Mouse (Mus musculus): ENCODE results near the gene Kcng1. TPM values are rescaled to one million over a fixed set of nuclear protein-coding genes. Genes with fewer than 3 reads are reported as not detected.

The Kcng1 gene
- polyA plus RNA-seq, 1 experiment from 2014 or later: 3.7 TPM

- Histone ChIP-seq H3K27me3 (no peaks in the 10 kb centered on the region), H3K4me2 (no peak overlapping the region), H3K9me3 (no peaks in the 10 kb centered on the region), H3K36me3 (replicated peaks) (no peaks in the 10 kb centered on the region), H3K9ac (no peak overlapping the region), H3K27ac (no peak overlapping the region), H3K4me3 (replicated peaks) (no peak overlapping the region), H3K4me1 (peaks cover 6% of the 10 kb centered on the region; the same call in 1 of the 2 replicates)
- ATAC-seq (ENCODE audit: low FRiP score): no peak
- WGBS: 87% methylated on average over 4 of the region's 4 CpGs
Observed at GRCm38 (mm10) chr2:168257188-168257587, 24.3 kb downstream of the Kcng1 start.

DNA sequence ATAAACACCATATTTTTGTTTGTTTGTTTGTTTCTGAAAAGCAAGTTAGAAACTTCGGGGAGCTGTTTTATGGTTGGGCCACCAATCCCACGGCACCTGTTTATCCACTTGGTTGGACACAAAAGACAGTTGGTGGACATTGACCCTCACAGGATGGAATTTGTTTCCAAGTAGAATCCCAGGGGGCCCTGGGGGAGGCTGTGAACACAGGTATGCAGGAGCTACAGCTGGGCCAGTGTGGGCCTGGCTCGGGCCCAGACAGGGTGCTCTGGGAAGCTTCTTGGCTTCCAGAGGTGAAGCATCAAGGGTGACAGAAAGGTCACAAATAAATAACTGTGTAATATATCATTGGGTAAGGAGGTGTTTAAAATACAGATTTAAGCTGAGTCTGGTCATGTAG lies 25.0 kb downstream of the Kcng1 start:
- Histone ChIP-seq H3K27me3 (0 out of 2 replicates have a peak, but pooled peaks cover 4% of the 10 kb centered on the region), H3K27ac (no peak overlapping the region), H3K36me3 (replicated peaks) (no peaks in the 10 kb centered on the region), H3K4me3 (replicated peaks) (no peak overlapping the region), H3K9ac (no peak overlapping the region), H3K9me3 (no peaks in the 10 kb centered on the region), H3K4me1 (peaks cover 6% of the 10 kb centered on the region; the same call in 1 of the 2 replicates), H3K4me2 (no peak overlapping the region)
- 88% methylated on average over 3 of the region's 3 CpGs for WGBS
- no peak for ATAC-seq (ENCODE audit: low FRiP score)

DNA sequence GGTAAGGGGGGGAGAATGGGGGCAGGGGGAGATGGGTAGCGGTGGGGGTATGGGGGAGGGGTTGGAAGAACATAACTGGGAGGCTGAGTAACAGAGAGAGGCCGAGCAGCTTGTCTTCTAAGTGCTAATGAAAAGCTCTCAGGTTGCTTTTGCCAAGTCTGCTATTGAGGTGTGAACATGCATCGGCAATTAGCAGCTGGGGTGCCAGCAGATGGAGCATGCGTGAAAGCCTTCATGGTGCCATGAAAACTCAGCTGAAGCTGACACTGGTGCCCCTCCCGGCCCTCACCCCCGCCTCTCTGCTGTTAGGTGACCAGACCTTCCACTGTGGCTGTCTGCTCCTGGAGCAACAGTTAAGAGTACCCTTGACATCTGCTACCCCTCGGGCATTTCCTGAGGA lies 27.7 kb downstream of the Kcng1 start:
- H3K36me3 ChIP-seq (replicated peaks): no peaks in the 10 kb centered on the region
- H3K4me1 ChIP-seq: peaks cover 6% of the 10 kb centered on the region; the same call in 1 of the 2 replicates
- no peaks in the 10 kb centered on the region for H3K9me3 ChIP-seq
- no peak overlapping the region for H3K4me2 ChIP-seq
- H3K9ac ChIP-seq: no peak overlapping the region
- WGBS: 69% methylated on average over 7 of the region's 7 CpGs
- H3K27ac ChIP-seq: no peak overlapping the region
- ATAC-seq (ENCODE audit: low FRiP score): no peak; the same call in 1 of the 2 replicates
- no peak overlapping the region for H3K4me3 ChIP-seq (replicated peaks)
- peaks cover 13% of the 10 kb centered on the region; the same call in 1 of the 2 replicates for H3K27me3 ChIP-seq

DNA sequence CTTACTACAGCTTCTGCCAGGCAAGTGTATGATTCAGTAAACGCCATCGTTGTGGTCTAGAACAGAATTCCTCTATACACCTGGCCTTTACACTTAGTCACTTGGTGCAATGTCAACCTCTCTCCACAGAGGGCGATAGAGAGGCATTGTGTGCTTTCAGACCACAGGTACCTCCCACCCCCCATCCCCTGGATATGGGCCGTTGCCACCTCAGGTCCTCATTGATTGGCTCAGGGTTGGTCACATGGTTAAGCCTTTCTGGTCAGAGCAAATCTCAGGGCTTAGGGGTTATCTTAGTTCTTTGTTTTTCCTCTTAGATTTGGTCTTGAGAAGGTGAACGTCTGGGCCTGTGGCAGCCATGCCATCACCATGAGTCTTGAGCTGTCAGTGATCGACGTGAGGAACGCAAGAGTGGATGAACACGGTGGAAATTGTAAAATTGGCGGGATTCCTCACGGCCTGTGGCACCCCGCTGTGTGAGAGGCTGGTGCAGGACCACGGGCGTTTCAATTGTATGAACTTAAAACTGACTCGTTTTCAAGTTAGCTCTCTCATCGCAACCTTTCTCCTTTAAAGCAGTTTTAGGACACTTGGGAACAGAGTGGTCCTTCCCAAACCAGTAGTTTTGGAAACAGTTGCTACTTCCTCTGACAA lies 28.8 kb downstream of the Kcng1 start:
- Histone ChIP-seq H3K27me3 (peaks cover 13% of the 10 kb centered on the region; the same call in 1 of the 2 replicates), H3K4me2 (peak overlapping the region; percentile 30), H3K4me3 (replicated peaks) (no peak overlapping the region; the same call in 1 of the 2 replicates), H3K9ac (no peak overlapping the region), H3K9me3 (no peaks in the 10 kb centered on the region), H3K36me3 (replicated peaks) (no peaks in the 10 kb centered on the region), H3K4me1 (peaks cover 6% of the 10 kb centered on the region; the same call in 1 of the 2 replicates), H3K27ac (no peak overlapping the region)
- WGBS: 12% methylated on average over 16 of the region's 16 CpGs
- 0 out of 2 replicates have a peak, but pooled peaks have one; percentile 37 for ATAC-seq (ENCODE audit: low FRiP score)

DNA sequence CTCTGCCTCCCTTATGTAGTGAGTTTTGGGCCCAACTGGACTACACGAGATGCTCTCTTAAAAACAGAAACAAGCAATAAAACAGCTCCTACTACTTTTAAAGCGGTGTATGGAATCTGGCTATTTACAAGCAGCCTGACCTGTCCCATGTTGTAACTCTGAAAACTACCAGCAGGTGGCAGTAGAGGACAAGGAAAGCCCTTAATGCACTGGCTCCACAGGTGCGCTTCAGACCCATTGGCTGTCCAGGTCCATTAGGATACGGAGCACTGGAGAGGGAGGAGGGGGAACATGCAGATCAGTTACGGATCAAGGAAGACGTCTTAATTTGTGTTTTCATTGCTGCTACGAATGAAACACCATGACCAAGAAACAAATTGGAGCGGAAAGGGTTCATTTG lies 31.3 kb downstream of the Kcng1 start:
- Histone ChIP-seq H3K9me3 (no peaks in the 10 kb centered on the region), H3K27me3 (peaks cover 15% of the 10 kb centered on the region), H3K4me2 (no peak overlapping the region), H3K4me1 (peaks cover 6% of the 10 kb centered on the region; the same call in 1 of the 2 replicates), H3K9ac (no peak overlapping the region), H3K27ac (no peak overlapping the region), H3K4me3 (replicated peaks) (no peak overlapping the region), H3K36me3 (replicated peaks) (no peaks in the 10 kb centered on the region)
- WGBS: 20% methylated on average over 8 of the region's 8 CpGs
- peak; percentile 21; the same call in 1 of the 2 replicates for ATAC-seq (ENCODE audit: low FRiP score)

DNA sequence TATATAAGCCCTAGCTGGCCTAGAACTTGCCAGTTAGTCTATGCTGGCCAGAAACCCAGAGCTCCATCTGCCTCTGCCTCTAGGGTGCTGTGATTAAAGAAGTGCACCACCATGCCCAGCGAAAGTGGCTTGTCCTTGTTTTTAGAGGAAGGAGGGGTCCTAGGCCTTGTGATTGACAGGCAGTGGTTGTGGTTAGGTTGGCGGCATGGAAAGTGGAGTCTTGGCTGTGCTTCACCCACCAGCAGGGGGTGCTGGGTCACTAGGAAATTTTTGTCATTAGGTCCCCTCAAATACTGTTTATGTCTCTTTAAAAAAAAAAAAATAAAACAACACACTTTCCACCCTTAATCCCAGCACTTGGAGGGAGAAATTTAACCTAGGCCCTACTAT lies 32.7 kb downstream of the Kcng1 start:
- WGBS: 25% methylated on average over 2 of the region's 2 CpGs
- H3K27ac ChIP-seq: no peak overlapping the region
- H3K4me1 ChIP-seq: peaks cover 6% of the 10 kb centered on the region; the same call in 1 of the 2 replicates
- H3K9me3 ChIP-seq: no peaks in the 10 kb centered on the region
- no peaks in the 10 kb centered on the region for H3K36me3 ChIP-seq (replicated peaks)
- H3K4me2 ChIP-seq: no peak overlapping the region
- H3K4me3 ChIP-seq (replicated peaks): no peak overlapping the region
- H3K9ac ChIP-seq: no peak overlapping the region
- peaks cover 22% of the 10 kb centered on the region for H3K27me3 ChIP-seq
- no peak for ATAC-seq (ENCODE audit: low FRiP score)

- Histone ChIP-seq H3K4me2 (no peak overlapping the region), H3K9me3 (no peaks in the 10 kb centered on the region), H3K4me1 (peaks cover 6% of the 10 kb centered on the region; the same call in 1 of the 2 replicates), H3K9ac (no peak overlapping the region), H3K27ac (peak overlapping the region; percentile 50), H3K27me3 (peaks cover 24% of the 10 kb centered on the region), H3K36me3 (replicated peaks) (no peaks in the 10 kb centered on the region), H3K4me3 (replicated peaks) (no peak overlapping the region)
- ATAC-seq (ENCODE audit: low FRiP score): no peak
- 75% methylated on average over 8 of the region's 8 CpGs for WGBS
Observed at GRCm38 (mm10) chr2:168248167-168248855, 33.2 kb downstream of the Kcng1 start.

DNA sequence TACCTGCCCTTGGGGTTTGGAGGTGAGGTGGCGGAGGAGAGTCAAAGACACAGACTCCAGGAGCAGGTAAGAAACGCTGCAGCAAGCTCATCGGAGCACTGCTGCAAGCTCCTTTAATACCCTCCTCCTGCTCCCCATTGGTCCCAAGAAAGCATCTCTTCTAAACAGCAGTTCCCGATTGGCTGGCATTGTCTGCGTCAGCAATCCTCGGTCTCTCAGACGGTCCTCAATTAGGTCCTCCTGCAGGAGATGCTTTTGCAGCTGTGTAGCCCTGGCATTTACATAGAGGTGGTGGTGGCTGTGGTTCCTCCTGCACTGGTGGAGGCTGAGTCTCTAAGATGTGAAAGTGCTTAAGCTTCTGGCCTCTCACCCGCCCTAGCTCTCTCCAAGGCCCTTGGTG lies 36.0 kb downstream of the Kcng1 start:
- Histone ChIP-seq H3K9me3 (no peaks in the 10 kb centered on the region), H3K4me3 (replicated peaks) (no peak overlapping the region), H3K4me2 (no peak overlapping the region), H3K36me3 (replicated peaks) (no peaks in the 10 kb centered on the region), H3K27ac (no peak overlapping the region), H3K9ac (no peak overlapping the region), H3K27me3 (peaks cover 15% of the 10 kb centered on the region; the same call in 1 of the 2 replicates), H3K4me1 (no peaks in the 10 kb centered on the region)
- 37% methylated on average over 8 of the region's 8 CpGs for WGBS
- no peak for ATAC-seq (ENCODE audit: low FRiP score)

DNA sequence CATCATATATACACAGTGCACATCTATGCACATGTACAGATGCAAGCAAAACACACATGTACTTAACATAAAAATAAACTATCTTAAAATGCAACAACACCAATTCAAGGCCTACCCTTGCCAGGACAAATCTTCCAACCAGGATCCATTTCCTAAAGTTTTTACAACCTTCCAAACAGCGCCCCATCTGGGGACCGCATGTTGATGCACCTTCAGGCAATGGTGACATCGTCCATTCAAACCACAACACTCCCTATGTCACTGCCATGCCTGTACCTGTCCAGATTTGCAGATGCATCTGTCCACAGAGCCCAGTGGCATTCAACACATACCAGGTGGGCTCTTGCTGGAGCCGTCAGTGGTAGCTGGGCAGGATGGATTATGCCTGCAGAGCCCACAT lies 38.3 kb downstream of the Kcng1 start:
- Histone ChIP-seq H3K4me2 (no peak overlapping the region), H3K27ac (no peak overlapping the region), H3K27me3 (peaks cover 14% of the 10 kb centered on the region; the same call in 1 of the 2 replicates), H3K4me1 (no peaks in the 10 kb centered on the region), H3K9me3 (no peaks in the 10 kb centered on the region), H3K9ac (no peak overlapping the region), H3K4me3 (replicated peaks) (no peak overlapping the region), H3K36me3 (replicated peaks) (no peaks in the 10 kb centered on the region)
- ATAC-seq (ENCODE audit: low FRiP score): no peak
- 78% methylated on average over 4 of the region's 4 CpGs for WGBS

DNA sequence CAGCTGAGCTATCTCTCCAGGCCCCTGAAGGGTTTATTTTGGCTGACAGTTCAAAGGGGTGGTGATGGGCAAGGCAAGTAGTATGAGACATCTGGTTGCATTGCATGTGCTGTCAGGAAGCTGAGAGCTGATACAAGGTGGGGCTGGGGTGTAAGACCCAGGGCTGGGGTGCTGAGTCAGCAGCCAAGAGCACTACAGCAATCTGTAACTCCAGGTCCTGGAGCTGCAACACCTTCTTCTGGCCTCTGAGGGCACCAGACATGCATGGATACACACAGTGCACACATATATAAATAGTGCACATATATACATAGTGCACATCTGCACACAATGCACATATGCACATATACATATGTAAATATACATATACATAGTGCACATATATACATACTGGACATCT lies 38.7 kb downstream of the Kcng1 start:
- ATAC-seq (ENCODE audit: low FRiP score): no peak
- H3K4me2 ChIP-seq: no peak overlapping the region
- peaks cover 14% of the 10 kb centered on the region; the same call in 1 of the 2 replicates for H3K27me3 ChIP-seq
- H3K4me3 ChIP-seq (replicated peaks): no peak overlapping the region
- no peak overlapping the region for H3K27ac ChIP-seq
- H3K9ac ChIP-seq: no peak overlapping the region
- H3K9me3 ChIP-seq: no peaks in the 10 kb centered on the region
- H3K4me1 ChIP-seq: no peaks in the 10 kb centered on the region
- no peaks in the 10 kb centered on the region for H3K36me3 ChIP-seq (replicated peaks)

GRCm38 (mm10) chr2:168238335-168238734 lies 43.2 kb downstream of the Kcng1 start:
- Histone ChIP-seq H3K4me1 (no peaks in the 10 kb centered on the region), H3K4me2 (no peak overlapping the region), H3K9me3 (no peaks in the 10 kb centered on the region), H3K4me3 (replicated peaks) (no peak overlapping the region), H3K27me3 (peaks cover 3% of the 10 kb centered on the region; the same call in 1 of the 2 replicates), H3K9ac (no peak overlapping the region), H3K36me3 (replicated peaks) (peaks cover 14% of the 10 kb centered on the region), H3K27ac (no peak overlapping the region)
- ATAC-seq (ENCODE audit: low FRiP score): no peak
- WGBS: 94% methylated on average over 4 of the region's 4 CpGs

DNA sequence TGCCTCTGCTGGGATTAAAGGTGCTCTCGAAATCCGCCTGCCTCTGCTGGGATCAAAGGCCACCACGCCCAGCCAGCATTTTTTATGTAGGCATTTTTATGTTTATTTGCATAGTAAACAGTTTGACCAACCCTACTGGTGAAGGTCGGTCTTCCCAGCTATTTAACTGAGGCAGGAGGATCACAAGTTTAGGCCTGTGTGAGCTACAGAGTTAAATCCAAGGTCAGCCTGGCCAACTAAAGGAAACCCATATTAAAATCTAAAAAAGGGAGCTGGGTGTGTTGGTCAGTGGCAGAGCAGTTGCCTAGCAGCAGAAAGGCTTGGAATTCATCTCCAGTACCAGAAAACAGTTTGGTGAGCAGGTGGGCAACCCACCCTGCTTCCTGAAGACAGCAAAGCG lies 48.2 kb downstream of the Kcng1 start:
- no peaks in the 10 kb centered on the region for H3K9me3 ChIP-seq
- peaks cover 16% of the 10 kb centered on the region for H3K36me3 ChIP-seq (replicated peaks)
- H3K27me3 ChIP-seq: no peaks in the 10 kb centered on the region
- no peak for ATAC-seq (ENCODE audit: low FRiP score)
- no peak overlapping the region for H3K9ac ChIP-seq
- no peak overlapping the region for H3K4me2 ChIP-seq
- H3K4me3 ChIP-seq (replicated peaks): no peak overlapping the region
- H3K27ac ChIP-seq: no peak overlapping the region
- 93% methylated on average over 5 of the region's 5 CpGs for WGBS
- H3K4me1 ChIP-seq: peaks cover 28% of the 10 kb centered on the region

Data from forebrain, embryonic 12.5 days (tissue).